Mouse (Mus musculus) v-Abl transformed pro-B cells (cell line): Measurements from ENCODE around the gene Snrpa.

ENCODE experiments used
- in situ Hi-C, 2 experiments: fragments of 400-800 bp; cut with MboI; formaldehyde crosslinking; loops; one replicate each; pipeline ENCODE4 v1.15.1; 2025; ENCODE audit not compliant: unreplicated experiment in 2 of 2

Snrpa gene

GRCm38 (mm10) chr7:27203730-27204449, 7.8 kb upstream of the Snrpa start:
- in situ Hi-C loops: no loop called here

- in situ Hi-C loops: loop anchor here in 1 of 2 experiments (25.0 kb wide), 1 partner anchor 389 kb away; the partner anchor contains the start of gene Akt2
Measured at GRCm38 (mm10) chr7:27198779-27199178, 2.7 kb upstream of the Snrpa start.

GRCm38 (mm10) chr7:27198355-27198754, 2.3 kb upstream of the Snrpa start:
- in situ Hi-C loops: loop anchor here in 1 of 2 experiments (25.0 kb wide), 1 partner anchor 389 kb away; the partner anchor contains the start of gene Akt2

- in situ Hi-C loops: loop anchor here in 1 of 2 experiments (25.0 kb wide), 1 partner anchor 390 kb away; the partner anchor contains the start of gene Akt2
Measured at GRCm38 (mm10) chr7:27197634-27198033, 1.6 kb upstream of the Snrpa start.

GRCm38 (mm10) chr7:27197136-27197535, 1.1 kb upstream of the Snrpa start:
- in situ Hi-C loops: loop anchor here in 1 of 2 experiments (25.0 kb wide), 1 partner anchor 390 kb away; the partner anchor contains the start of gene Akt2

GRCm38 (mm10) chr7:27193731-27194130, 2.3 kb downstream of the Snrpa start:
- in situ Hi-C loops: loop anchor here in 1 of 2 experiments (25.0 kb wide), 1 partner anchor 394 kb away; the partner anchor contains the start of gene Akt2

GRCm38 (mm10) chr7:27192434-27192833, 3.6 kb downstream of the Snrpa start:
- in situ Hi-C loops: loop anchor here in 1 of 2 experiments (25.0 kb wide), 1 partner anchor 395 kb away; the partner anchor contains the start of gene Akt2

GRCm38 (mm10) chr7:27189271-27189931, 6.7 kb downstream of the Snrpa start:
- in situ Hi-C loops: loop anchor here (5.0 to 25.0 kb wide), 2 partner anchors 38 to 398 kb away; partner anchors contain the start of genes Akt2 (in 1 of the 2) and Itpkc (in 1 of the 2)

GRCm38 (mm10) chr7:27185986-27186385, 10.1 kb downstream of the Snrpa start:
- in situ Hi-C loops: loop anchor here (5.0 to 25.0 kb wide), 2 partner anchors 41 to 401 kb away; partner anchors contain the start of genes Akt2 (in 1 of the 2) and Itpkc (in 1 of the 2)

- in situ Hi-C loops: loop anchor here (5.0 to 25.0 kb wide), 2 partner anchors 42 to 402 kb away; partner anchors contain the start of genes Akt2 (in 1 of the 2) and Itpkc (in 1 of the 2)
Measured at GRCm38 (mm10) chr7:27184964-27185363, 11.1 kb downstream of the Snrpa start.

- in situ Hi-C loops: loop anchor here in 1 of 2 experiments (25.0 kb wide), 1 partner anchor 405 kb away; the partner anchor contains the start of gene Akt2
Measured at GRCm38 (mm10) chr7:27182498-27182897, 13.6 kb downstream of the Snrpa start.

GRCm38 (mm10) chr7:27180837-27181695, 15.0 kb downstream of the Snrpa start, which contains the start of the genes Gm21983 and Mia:
Gene Gm21983 (minus strand): TSS chr7:27181086.
Gene Mia (minus strand): TSS chr7:27181157.
- in situ Hi-C loops: loop anchor here in 1 of 2 experiments (25.0 kb wide), 1 partner anchor 406 kb away; the partner anchor contains the start of gene Akt2

GRCm38 (mm10) chr7:27180036-27180435, 16.0 kb downstream of the Snrpa start:
- in situ Hi-C loops: loop anchor here in 1 of 2 experiments (25.0 kb wide), 1 partner anchor 407 kb away; the partner anchor contains the start of gene Akt2

- in situ Hi-C loops: loop anchor here in 1 of 2 experiments (25.0 kb wide), 1 partner anchor 408 kb away; the partner anchor contains the start of gene Akt2
Measured at GRCm38 (mm10) chr7:27179217-27179918, 16.7 kb downstream of the Snrpa start.

- in situ Hi-C loops: loop anchor here in 1 of 2 experiments (25.0 kb wide), 1 partner anchor 409 kb away; the partner anchor contains the start of gene Akt2
Measured at GRCm38 (mm10) chr7:27178324-27179216, 17.5 kb downstream of the Snrpa start, which contains the start of gene Rab4b. Gene Rab4b (minus strand): TSS chr7:27178896.

GRCm38 (mm10) chr7:27177942-27178323, 18.1 kb downstream of the Snrpa start:
- in situ Hi-C loops: loop anchor here in 1 of 2 experiments (25.0 kb wide), 1 partner anchor 409 kb away; the partner anchor contains the start of gene Akt2

GRCm38 (mm10) chr7:27174896-27175295, 21.2 kb downstream of the Snrpa start:
- in situ Hi-C loops: loop anchor here in 1 of 2 experiments (25.0 kb wide), 2 partner anchors 412 to 1012 kb away; partner anchors contain the start of genes Akt2 and Dyrk1b
